Mouse (Mus musculus) cerebellum, adult 9-11 months (tissue): ENCODE measurements around the gene Myh14.
A peak's percentile ranks its signal among the peaks of the same experiment; 100 is the strongest.
"Not testable (repeated sequence)": the region's sequence is repeated elsewhere in the genome, so short reads cannot be mapped to it uniquely, and the experiment has no call there.

Experiments
- DNase-seq: peaks from one replicate; pipeline ENCODE4 v3.0.0; 2022

Myh14 gene

DNA sequence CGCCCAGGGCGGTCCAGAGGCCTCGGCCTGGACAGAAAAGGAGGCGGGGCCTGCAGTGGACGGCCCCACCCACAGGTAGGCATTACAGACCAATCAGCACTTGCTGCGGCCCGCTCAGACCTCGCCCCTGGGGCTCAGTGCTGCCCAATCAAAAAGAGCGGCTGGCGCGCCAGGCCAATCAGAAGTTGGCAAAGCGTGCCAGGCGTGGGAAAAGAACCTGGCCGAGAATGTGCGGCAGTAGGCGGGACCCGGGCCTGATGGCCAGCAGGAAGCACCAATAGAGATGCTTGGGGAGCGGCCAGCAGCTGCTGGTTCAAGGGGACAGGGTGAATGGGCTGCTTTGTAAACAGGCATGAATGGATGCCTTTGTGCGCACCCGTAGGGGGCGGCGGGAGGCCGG is at the start of gene Myh14:
Gene Myh14, minus strand, starts transcription at position 41 of the 400 bp plus-strand sequence.
- peak; percentile 99 for DNase-seq

DNA sequence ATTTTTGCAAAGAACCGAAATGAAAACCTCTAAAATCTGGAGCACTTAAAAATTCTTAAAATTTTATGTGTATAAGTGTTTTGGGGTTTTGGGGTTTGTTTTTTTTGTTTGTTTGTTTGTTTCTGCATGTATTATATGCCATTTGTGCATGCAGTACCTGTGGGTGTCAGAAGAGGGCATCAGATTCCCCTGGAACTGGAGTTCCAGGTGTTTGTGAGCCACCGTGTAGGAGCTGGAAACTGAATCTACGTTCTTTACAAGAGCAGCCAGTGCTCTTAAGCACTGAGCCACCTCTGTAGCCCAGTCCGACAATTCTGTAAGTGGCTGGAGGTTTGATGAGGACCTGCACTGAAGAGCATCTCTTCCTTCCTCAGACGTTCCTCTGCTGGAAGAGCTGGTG is 39.2 kb upstream of the Myh14 start:
- DNase-seq = no peak

DNA sequence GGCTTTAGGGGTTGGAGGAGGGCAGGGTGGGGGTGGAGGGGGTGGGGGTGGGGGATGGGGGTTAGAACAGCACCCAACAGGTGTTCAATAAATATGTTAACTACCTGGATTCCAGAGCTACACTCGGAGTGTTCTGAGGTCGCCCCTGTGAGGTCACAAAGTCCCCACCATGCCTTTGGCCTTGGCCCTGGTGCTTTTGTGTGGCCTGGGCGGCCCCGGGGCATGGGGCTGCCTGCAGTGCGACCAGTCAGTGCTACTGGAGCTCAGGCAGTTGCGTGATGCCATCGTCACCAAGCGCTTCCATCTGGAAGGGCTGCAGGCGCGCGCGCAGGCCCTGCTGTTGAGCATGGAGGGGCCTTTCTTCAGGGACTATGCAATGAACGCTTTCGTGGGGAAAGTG is 37.9 kb upstream of the Myh14 start, which contains the start of gene Izumo2:
Gene Izumo2, plus strand, starts transcription at position 169 of the 400 bp plus-strand sequence.
- DNase-seq = no peak

DNA sequence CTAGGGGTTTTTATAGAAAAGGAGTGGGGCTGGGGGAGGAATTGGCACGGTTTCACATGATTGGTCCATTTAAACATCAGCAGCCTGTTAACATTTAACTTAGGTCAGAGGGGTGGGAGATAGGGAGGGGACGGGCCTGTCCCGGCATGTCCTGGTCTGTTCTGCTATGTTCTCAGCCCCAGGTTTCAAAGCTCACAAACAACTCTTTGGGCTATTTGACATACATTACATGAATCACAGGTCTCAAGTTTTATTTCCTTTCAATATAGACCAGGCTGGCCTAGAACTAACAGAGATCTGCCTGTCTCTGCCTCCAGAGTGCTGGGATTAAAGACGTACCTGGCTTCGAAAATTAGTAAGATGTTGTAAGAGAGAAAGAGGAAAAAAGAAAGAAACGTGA is 37.5 kb upstream of the Myh14 start:
- not testable (repeated sequence) for DNase-seq

DNA sequence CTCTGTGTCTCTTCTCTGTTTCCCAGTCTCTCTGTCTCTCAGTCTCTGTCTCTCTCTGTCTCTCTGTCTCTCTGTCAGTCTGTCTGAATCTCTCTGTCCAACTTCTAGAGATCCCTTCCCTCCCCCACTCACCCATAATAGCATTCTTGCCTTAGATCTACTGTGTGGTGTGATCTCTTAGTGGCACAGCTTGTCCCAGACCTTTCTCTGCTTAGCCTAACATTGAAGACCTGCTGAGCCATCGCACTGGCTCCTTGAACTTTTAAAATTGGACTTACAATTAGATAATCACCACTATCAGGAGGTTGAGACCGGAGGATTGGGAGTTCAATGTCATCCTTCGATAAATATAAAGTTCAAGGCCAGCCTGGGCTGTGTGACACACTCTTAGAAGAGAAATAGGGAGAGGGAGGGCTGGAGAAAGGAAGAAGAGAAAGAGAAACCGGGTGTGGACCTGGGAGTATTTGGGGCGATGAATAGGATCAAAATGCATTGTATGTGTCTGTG is 36.6 kb upstream of the Myh14 start:
- no peak for DNase-seq

DNA sequence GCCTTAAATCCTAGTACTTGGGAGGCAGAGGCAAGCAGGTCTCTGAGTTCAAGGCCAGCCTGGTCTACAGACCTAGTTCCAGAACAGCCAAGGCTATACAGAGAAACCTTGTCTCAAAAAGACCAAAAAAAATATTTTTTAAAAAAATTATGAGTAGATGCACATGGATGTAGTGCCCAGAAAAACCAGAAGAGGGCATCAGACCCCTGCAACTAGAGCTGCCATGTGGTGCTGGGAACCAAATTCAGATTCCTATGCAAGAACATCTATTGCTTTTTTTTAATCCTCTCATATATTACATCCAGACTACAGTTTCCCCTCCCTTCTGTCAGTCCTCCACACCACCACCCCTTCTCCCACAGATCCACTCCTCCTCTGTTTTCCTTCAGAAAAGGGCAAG is 35.7 kb upstream of the Myh14 start:
- DNase-seq = no peak

DNA sequence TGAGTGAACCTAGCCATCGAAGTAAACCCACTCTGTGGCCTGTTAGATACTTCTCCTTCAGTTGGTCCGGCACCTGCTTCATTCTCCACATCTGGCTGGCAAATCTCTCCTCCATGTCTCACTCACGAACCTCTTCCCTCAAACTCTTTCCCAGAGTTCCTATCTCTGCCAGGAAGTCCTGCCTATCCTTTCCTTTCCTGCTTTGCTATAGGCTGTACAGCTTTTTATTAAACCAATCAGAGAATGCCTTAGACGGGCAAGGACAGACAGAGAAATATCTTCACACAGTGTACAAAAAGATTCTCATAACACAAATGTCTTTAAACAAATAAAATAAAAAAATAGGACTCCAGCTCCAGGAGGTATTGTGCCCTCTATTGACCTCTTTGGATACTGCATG is 34.4 kb upstream of the Myh14 start:
- no peak for DNase-seq

DNA sequence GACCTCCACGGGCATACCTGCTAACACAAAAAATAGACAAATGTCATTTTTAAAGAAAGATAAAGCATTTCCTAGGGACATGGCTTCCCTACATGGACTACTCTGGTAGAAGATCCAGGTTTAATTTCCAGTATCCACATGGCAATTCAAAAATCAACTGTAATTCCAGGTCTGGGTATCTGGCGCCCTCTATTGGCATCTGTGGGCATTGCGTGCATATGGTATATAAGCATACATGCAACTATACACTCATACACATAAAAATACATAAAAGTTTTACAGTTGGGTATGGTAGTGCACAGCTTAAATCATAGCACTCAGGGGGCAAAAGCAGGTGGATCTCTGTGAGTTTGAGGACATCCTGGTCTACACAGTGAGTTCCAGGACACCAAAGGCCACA is 33.7 kb upstream of the Myh14 start:
- no peak for DNase-seq

DNA sequence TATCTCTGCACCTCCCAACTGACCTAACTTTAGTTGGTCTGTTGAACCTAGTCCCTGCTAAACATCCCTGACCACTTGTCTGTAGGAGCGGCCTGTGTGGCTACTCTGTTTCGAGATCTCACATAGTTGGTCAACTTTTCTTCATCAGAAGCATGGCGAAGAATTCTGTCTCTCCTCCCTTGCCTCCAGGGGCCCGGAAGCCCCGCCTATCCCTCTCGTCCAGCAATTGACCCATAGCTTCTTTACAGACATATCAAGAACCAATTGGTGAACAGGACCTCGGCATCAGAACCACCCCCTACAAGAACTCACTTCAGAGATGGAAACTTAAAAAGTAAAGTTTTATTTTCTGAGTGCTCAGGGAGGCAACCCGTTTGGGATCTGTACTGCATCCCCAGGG is 32.3 kb upstream of the Myh14 start:
- no peak for DNase-seq

DNA sequence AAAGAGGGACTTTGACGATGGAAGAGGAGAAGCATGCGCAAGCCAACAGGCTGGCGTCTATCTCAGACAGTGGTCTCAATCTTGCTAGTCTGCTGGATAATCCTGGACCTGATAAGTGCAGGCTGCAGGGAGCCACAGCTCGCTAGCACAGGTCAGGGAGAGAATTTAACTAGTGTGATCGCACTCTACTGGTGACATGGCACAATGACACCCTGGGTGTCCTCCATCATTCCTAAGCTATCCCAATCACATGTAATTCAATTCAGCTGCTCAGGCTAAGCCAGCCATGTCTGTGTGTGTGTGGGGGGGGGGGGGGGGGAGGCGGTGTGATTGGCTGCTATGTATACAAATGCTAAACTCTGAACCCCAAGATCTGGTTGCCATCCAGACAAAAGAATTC is 31.3 kb upstream of the Myh14 start:
- DNase-seq = peak; percentile 66

DNA sequence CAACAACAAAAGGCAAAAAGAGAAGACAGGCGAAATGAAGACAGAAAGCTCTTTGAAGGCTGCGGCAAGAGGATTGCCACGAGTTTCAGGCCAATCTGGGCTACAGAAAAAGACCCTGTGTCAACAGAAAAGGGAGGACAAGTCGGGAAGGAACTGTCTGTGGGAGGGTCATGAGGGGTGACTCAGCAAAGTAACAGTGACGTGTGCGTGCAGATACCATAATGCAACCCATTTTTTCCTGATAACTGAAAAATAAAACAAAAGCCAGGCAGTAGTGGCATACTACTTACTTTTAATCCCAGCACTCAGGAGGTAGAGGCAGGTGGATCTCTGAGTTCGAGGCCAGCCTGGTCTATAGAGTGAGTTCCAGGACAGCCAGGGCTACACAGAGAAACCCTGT is 27.3 kb upstream of the Myh14 start:
- no peak for DNase-seq

DNA sequence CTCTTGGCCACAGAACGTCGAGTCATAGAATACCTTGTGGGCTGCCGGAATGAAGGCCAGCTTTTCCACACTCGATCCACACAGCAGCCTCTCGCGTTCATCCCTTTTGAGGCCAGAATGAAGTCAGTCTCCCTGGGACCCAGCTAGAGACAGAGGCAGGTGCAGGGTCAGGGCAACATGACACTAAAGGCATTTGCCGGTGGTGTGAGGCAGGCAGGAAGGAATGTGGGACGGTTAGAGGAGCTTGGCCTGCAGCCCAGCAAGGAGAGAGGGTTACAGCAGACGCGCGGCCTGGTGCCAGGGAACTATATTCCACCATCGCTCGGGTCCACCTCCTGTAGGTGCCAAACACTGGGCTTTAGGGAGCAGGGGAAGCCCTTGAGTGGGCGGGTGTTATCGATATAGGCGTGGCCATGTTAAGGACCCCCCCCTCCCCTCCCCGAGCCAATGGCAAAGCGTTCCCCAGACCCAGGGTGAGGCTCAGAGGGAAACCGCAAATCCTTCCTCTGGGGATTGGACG is 26.6 kb upstream of the Myh14 start:
- peak; percentile 71 for DNase-seq

DNA sequence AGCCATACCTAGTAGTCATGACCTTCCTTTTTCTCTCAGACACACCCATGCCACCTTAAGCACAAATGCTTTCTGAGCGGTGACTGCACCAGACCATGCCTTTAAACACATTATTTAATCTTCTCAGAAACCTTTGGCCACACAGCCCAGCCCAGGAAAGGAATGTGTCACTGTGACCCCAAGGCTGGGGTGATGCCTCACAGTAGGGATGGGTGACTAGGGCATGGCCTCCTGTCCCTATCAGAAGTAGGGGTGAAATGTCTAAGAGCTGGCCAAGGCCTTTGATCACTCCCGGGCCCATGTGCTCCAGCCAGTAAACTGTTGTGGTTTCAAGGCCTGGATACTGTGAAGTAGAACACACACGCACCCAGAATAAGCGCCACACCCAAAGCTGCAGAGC is 24.6 kb upstream of the Myh14 start:
- no peak for DNase-seq

DNA sequence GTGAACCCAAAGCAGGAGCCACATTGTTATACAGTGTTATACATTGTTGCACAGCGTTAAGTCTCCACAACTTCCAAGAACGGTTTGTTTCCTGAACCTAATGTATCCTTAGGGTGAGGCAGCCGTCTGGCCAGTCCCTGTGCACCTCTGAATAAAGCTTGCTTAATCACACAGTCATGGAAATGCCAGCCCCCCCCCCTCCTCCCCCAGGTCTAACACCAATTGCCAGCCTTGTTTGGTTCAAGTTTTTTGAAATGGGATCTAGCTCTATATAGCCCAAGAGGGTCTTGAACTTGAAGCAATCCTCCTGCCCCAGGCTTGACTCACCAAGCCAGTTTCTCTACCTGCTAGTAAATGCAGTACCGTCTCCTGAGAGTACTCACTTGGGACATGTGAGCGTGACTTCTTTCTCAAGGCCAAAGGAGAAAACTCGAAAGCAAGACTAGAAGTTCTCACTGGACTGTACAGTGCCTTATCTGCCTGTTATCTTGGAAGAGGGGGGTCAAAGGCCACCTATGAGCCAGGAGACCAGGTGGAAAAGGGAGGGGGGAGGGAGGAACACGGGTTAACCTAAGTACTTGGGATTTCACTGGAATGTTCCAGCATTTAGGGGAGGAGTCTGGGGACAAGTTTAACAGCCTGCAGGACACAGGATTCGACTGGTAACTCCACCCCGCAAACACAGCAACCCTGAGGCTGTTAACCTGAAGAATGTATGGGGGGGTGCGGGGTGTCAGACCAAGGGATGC is 23.0 kb upstream of the Myh14 start:
- DNase-seq = no peak

DNA sequence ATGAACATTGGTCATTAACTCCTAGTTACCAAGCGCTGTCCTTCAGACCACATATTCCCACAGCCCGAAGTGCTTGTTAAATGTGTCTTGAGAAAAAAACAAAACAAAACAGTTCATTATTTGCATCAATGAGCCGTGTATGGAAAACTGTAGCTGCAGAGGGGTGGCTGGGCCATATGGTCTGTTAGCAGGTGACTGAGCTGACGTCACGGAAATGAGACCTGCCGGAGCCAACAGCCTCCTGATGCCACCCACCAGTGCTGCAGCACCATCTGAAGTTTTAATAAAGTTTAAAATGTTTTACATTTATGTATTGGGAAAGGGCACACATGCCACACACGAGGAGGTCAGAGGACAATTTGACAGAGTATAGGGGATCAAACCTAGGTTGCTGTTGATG is 18.7 kb upstream of the Myh14 start:
- DNase-seq = peak; percentile 49

DNA sequence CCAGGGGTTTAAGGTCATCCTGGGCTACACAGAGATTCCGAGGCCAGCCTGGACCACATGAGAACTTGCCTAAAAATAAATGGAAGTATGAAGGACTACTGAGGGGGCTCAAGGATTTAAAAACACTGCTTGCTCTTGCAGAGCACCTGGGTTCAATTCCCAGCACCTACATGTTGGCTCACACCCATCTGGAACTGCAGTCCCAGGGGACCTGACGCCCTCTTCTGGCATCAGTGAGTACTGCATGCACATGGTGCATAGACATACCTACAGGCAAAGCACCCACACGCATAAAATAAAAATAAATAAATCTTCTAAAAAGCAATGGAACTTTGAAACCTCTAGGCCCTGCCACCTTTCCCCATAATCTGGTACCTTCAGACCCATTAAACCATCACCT is 18.2 kb upstream of the Myh14 start:
- DNase-seq = no peak

DNA sequence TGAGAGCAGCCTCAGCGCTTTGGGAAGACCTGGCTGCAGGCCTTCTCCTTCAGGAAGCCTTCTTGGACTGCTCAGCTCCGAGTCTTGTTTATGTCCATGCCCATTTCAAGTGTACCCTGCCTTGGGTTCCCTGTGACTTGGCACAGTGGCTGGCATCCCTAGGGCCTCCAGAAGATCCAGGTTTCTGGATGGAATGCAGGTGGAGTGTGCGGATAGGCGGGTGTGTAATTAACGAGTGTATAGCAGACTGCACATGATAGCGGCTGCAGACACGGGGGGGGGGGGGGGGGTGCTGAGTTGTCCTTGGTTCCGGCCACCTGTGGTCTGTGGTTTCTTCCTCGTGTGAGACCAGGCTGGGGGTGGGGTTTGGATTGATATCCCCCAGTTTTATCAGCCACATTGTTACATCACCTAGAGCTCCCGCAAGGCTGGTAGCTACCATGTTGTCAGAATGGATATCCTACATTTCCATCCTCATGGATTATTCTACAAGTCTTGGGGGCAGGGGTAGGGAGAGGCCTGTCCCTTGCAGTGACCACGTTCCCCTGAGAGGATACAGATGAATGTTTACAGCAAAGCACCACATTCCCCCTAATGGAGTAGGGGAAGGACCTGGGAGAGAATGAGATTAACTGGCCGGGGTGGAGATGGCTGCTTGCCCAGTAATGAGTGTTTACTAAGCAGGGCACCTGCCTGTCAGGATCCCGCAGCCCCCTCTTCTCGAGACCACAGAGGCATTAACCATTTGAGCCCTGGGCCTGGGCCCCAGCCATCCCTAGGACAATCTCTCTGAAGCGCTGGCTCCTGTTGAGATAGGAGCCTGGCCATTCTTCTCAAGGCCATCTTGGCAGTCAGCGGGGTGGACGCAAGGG is 15.1 kb upstream of the Myh14 start:
- DNase-seq = no peak

DNA sequence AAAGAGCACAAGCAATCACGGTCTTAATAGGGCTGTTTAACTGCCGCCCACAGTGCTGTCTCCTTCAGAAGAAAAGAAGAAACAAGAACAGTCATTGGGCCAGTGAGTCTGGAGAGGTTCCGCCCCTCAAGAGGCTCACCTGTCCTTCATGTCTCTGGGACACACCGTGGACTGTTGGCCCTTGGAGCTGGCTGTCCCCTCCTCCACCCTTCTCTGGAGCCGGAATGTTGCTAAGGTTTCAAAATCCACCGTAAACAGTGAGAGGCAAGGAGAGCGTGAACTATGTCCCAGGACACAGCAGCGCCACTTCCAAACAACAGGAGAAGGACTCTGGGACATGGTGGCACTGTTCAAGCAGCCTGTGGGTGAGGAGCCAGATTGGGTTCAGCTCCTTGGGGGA is 13.0 kb upstream of the Myh14 start:
- DNase-seq = no peak

DNA sequence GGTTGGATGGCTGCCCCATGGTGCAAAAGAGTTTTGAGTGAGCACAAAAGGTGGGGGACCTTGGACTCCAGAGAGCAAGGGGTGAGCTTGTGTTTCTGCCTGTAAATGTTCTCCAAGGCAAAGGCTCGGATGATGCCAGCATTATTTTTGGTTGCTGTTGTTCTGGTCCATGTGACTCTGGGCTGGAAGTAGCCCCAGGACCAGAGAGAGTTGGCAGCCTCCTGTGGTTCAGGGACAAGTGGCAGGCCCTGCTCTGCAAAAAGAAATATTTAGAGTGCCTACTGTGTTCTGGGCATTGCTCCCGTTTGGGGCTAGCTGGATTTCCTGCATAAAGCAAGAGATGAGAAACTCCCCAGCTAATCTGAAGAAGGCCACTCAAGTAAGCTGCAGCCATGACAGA is 6.0 kb upstream of the Myh14 start:
- peak; percentile 90 for DNase-seq

DNA sequence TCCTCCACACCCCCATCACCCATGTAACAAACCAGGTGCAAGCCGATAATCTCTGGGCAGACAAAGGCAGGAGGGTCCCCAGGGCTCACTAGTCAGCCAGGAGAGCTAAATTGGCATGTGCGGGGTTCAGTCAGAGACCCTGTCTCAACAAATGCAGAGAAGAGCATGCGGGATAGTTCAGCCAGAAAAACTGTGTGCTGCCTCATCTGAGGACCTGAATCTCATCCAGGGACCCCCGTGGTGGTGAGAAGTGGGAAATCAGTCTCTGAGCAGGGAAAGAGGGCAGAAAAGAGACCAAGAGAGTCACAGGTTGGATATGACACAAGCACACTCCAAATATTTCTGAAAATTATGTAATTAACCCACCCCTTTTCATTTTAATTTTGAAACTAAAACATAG is 5.5 kb upstream of the Myh14 start:
- DNase-seq = peak; percentile 51

DNA sequence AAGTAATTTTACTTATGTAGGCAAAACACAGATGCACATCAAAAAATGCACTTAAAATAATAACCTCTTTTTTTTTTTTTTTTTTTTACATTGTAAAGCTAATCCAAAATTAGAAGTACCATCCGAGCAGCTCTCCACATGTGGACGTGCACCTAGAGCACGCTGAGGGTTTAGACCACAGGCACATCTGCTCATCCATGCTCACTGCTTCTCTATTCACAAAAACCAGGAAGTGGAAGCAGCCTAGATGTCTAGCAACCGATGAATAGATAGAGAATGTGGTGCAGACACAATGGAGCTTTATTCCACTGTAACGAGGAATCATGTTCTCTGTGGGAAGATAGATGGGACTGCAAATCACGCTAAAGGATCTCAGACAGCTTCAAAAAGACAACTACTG is 4.5 kb upstream of the Myh14 start:
- no peak for DNase-seq

DNA sequence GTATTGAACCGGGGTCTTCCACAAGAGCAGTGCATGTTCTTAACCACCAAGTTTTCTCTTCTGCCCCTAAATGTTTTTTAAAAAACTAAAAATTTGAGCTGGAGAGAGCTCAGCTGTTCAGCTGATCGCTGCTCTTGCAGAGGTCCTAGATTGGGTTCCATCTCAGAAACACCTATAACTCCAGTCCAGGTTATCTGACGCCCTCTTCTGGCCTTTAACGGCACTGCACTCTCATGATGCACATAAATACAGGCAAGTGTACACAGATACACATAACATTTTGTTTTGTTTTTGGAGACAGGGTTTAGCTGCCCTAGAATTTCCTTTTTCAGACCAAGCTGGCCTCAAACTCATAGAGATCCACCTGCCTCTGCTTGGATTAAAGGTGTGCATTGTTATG is 3.9 kb upstream of the Myh14 start:
- DNase-seq = no peak

DNA sequence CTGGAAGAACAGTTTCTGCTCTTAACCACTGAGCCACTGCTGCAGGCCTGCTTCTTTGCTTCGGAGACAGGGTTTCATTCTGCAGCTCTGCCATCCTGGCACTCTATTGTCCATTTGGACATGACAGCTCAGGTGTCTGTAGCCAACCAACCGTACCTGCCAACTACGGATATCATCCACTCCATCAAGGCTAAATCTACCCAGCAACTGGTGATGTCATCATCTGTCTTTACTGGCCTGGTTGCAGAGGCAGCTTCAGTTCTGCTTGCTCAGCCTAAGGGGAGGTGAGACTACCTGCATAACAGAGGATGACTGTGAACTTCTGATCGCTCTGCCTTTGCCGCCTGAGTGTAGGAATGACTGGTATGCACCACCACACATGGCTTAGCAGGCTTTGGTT is 1.6 kb upstream of the Myh14 start:
- peak; percentile 62 for DNase-seq

DNA sequence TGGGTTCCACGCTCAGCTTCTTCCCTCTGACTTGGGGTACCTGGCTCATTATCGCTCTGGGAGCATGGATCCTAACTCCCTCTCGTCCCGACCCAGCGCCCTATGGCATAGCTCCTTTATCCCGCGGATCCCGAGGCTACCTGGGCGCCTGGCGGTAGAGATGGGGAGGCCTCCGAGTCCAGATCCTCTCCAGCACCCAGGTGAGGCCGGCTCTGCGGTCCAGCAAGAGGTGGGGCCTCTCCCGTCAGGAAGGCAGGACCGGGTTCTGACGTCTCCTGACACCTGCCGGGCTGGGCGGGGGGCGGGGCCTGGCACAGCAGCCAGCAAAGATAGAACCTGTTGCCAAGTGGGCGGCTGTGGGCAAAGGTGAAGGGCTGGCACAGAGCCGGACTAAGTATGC is 1.5 kb downstream of the Myh14 start:
- DNase-seq = peak; percentile 57
